Mouse (Mus musculus): Measurements from ENCODE around the gene Gm5930. TPM values are rescaled to one million over a fixed set of nuclear protein-coding genes. Genes with fewer than 3 reads are reported as not detected.
"Not testable (repeated sequence)": the region's sequence is repeated elsewhere in the genome, so short reads cannot be mapped to it uniquely, and the experiment has no call there.

Gm5930 gene
- not detected in 2 replicates for total RNA-seq (2015; ENCODE audit: low replicate concordance)
- not detected in 2 replicates for total RNA-seq (2017; ENCODE audit: low replicate concordance)

DNA sequence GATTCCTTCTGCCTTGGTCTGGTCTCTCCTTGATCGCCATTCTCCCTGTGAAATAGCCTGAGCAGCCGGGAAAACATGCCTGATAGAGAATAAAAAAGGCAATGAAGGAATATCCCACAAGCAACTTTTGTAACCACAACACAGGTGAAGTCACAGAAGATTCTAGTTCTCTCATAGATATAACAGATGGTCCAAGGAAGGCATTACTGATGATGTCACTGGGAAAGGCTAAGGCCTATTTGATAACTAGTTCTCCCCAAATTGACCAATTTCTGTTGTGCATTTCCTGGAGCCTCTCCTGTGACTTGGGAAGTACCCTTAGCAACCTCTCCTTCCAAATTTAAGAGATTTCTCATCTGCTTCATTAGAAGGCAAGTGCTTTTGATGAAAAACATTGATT, at the start of gene Gm5930:
Gm5930 (minus strand) TSS at position 101 of the 400 bp plus-strand sequence.
- not testable (repeated sequence) for ATAC-seq (replicated peaks; ENCODE audit: low FRiP score, poor library complexity, severe bottlenecking)

DNA sequence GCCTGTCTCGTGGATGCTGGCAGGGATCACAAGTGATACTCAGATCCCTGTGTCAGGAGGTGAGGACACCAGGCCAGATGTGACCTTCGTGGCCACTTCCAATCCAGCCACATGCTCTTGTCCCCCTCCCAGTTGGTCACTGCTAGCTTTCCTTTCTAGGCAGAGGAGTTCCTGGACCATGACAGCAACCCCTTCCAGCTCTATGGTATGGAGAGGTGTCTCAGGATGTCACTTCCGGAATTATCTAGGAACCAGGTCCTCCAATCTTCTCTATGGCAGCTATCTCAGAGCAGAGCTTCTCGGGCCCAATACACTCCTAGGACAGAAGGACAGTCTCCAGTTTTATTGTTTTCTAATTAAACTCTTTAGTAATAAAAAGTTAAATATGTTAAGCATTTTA, 45.8 kb upstream of the Gm5930 start:
- not testable (repeated sequence) for ATAC-seq (replicated peaks; ENCODE audit: low FRiP score, poor library complexity, severe bottlenecking)

GRCm38 (mm10) chr14:44365057-44365456, 26.7 kb upstream of the Gm5930 start, which contains the start of gene Gm8229:
Gene Gm8229, plus strand, starts transcription at chr14:44365357.
- not testable (repeated sequence) for ATAC-seq (replicated peaks; ENCODE audit: low FRiP score, poor library complexity, severe bottlenecking)

- not testable (repeated sequence) for ATAC-seq (replicated peaks; ENCODE audit: low FRiP score, poor library complexity, severe bottlenecking)
Measured at GRCm38 (mm10) chr14:44362301-44362700, 23.9 kb upstream of the Gm5930 start.

DNA sequence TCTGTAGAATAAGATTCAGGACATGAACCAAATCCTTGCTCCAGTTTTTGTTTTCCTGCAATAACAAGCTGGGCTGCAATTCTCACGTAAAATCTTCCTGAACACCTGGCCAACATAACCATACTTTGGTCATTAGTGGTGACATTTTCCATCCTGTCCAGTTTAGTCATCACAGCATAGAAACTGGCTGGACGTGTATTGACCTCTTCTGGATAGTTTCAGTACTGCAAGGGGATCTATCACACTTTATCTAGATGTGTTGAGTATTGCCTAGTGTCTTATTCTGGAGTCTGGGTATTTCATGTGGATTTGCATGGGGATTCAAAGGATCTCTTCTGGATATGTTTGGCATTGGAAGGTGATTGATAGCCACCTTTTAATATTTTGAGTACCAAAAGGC, 23.0 kb upstream of the Gm5930 start:
- not testable (repeated sequence) for ATAC-seq (replicated peaks; ENCODE audit: low FRiP score, poor library complexity, severe bottlenecking)

DNA sequence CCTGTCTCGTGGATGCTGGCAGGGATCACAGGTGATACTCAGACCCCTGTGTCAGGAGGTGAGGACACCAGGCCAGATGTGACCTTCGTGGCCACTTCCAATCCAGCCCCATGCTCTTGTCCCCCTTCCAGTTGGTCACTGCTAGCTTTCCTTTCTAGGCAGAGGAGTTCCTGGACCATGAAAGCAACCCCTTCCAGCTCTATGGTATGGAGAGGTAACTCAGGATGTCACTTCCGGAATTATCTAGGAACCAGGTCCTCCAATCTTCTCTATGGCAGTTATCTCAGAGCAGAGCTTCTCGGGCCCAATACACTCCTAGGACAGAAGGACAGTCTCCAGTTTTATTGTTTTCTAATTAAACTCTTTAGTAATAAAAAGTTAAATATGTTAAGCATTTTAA, 26.3 kb downstream of the Gm5930 start:
- not testable (repeated sequence) for ATAC-seq (replicated peaks; ENCODE audit: low FRiP score, poor library complexity, severe bottlenecking)

DNA sequence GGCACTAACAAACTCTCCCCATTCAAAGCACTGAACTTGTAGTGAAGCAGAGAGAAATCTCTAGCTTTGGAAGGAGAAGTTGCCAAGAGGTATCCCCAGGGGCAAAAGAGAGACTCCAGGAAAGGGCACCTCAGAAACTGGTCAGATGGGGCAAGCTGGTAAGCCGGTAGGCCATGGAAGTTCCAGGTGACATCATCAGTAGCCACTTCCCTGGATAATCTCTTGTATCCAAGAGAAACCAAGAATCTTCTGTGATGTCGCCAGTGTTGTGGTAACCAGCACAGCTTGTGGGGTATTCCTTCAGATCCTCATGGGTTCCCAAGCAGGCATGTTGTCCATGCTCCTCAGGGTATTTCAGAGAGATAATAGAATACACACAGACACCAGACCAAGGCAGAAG, 53.1 kb downstream of the Gm5930 start, which contains the start of gene Gm8220:
Gm8220 (plus strand) TSS at position 301 of the 400 bp plus-strand sequence.
- not testable (repeated sequence) for ATAC-seq (replicated peaks; ENCODE audit: low FRiP score, poor library complexity, severe bottlenecking)

Other genes with a start within 250 kb of the Gm5930 start
- gene Ear2, start 235.9 kb downstream of the Gm5930 start, total RNA-seq (2015; ENCODE audit: low replicate concordance): 41.9 and 51.2 TPM in 2 replicates
- 71.5 and 100 TPM in 2 replicates for gene Ear2, start 235.9 kb downstream of the Gm5930 start, total RNA-seq (2017; ENCODE audit: low replicate concordance)
- gene Gm3327, start 214.7 kb downstream of the Gm5930 start, total RNA-seq (2015; ENCODE audit: low replicate concordance): not detected in 2 replicates
- gene Gm3327, start 214.7 kb downstream of the Gm5930 start, total RNA-seq (2017; ENCODE audit: low replicate concordance): not detected in 2 replicates
- gene Gm8212, start 140.9 kb downstream of the Gm5930 start, total RNA-seq (2015; ENCODE audit: low replicate concordance): not detected in 2 replicates
- not detected in 2 replicates for gene Gm8212, start 140.9 kb downstream of the Gm5930 start, total RNA-seq (2017; ENCODE audit: low replicate concordance)
- not detected in 2 replicates for gene 4930503E14Rik, start 125.3 kb downstream of the Gm5930 start, total RNA-seq (2015; ENCODE audit: low replicate concordance)
- not detected in 2 replicates for gene 4930503E14Rik, start 125.3 kb downstream of the Gm5930 start, total RNA-seq (2017; ENCODE audit: low replicate concordance)
- not detected in 2 replicates for gene Gm8220, start 53.0 kb downstream of the Gm5930 start, total RNA-seq (2015; ENCODE audit: low replicate concordance)
- not detected in 2 replicates for gene Gm8220, start 53.0 kb downstream of the Gm5930 start, total RNA-seq (2017; ENCODE audit: low replicate concordance)
- not detected in 2 replicates for gene Gm8229, start 26.8 kb upstream of the Gm5930 start, total RNA-seq (2015; ENCODE audit: low replicate concordance)
- gene Gm8229, start 26.8 kb upstream of the Gm5930 start, total RNA-seq (2017; ENCODE audit: low replicate concordance): not detected in 2 replicates
- not detected in 2 replicates for gene Gm3371, start 72.1 kb upstream of the Gm5930 start, total RNA-seq (2015; ENCODE audit: low replicate concordance)
- not detected in 2 replicates for gene Gm3371, start 72.1 kb upstream of the Gm5930 start, total RNA-seq (2017; ENCODE audit: low replicate concordance)
- not detected in 2 replicates for gene Gm8232, start 95.1 kb upstream of the Gm5930 start, total RNA-seq (2015; ENCODE audit: low replicate concordance)
- not detected in 2 replicates for gene Gm8232, start 95.1 kb upstream of the Gm5930 start, total RNA-seq (2017; ENCODE audit: low replicate concordance)
- not detected in 2 replicates for gene BC061237, start 153.9 kb upstream of the Gm5930 start, total RNA-seq (2015; ENCODE audit: low replicate concordance)
- gene BC061237, start 153.9 kb upstream of the Gm5930 start, total RNA-seq (2017; ENCODE audit: low replicate concordance): not detected in 2 replicates
- not detected in 2 replicates for gene Gm17093, start 179.7 kb upstream of the Gm5930 start, total RNA-seq (2015; ENCODE audit: low replicate concordance)
- not detected in 2 replicates for gene Gm17093, start 179.7 kb upstream of the Gm5930 start, total RNA-seq (2017; ENCODE audit: low replicate concordance)
- not detected in 2 replicates for gene Gm8247, start 244.6 kb upstream of the Gm5930 start, total RNA-seq (2015; ENCODE audit: low replicate concordance)
- not detected in 2 replicates for gene Gm8247, start 244.6 kb upstream of the Gm5930 start, total RNA-seq (2017; ENCODE audit: low replicate concordance)

Data from erythroid progenitor cell, adult 5-6 weeks (primary cell).